Mouse (Mus musculus) layer of hippocampus, adult 8-10 months (tissue): Measurements from ENCODE around the gene Rapgef1. TPM values are rescaled to one million over a fixed set of nuclear protein-coding genes. Genes with fewer than 3 reads are reported as not detected.

Source experiments
- DNase-seq, 2 experiments: peaks; one replicate each; pipeline ENCODE4 v3.0.0; 2022; ENCODE audit warnings: low spot score in 2 of 2
- total RNA-seq, 4 experiments: library from RNA; stranded (reverse); gene quantifications; 2 replicates each; pipeline ENCODE4 v1.2.4; 2022

The Rapgef1 gene
- total RNA-seq, 4 experiments from 2014 or later: 78.8 to 94.5 (median 89.3) TPM

DNA sequence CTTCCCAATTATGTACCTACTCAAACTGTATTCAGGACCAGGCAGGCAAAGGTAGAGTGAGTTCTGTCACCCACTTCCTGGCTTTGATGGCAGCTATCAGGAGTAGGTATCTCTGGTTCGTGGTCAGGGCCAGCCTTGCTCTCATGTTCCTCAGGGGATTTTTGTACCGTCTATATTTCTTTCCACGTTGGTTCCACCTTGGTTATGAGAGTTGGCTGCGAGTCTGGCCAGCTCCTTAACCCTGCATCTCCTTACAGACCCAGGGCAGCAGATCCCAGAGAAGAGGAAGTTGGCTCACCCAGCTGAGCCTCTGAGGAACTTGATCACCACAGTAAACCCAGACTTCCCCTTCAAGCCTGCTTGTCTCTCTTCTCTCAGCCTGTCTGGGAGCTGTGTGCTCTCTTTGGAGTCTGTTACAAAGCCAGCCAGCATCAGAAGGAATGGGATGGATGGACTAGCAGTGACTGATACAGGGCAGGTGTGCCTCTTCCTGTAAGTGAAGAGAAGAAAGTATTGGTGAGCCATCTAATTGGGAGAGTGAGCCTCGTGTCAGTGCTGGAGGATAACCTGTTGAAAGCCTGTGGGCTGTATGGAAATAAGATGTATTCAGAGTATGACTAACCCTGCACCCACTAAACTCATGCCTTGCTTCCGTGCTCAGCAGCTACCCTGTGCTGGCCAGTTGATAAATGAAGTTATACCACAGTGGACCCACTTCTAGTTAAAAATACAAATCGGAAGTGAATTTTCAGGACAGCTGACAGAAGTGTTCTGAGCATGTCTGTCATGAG is 53.4 kb downstream of the Rapgef1 start:
- no peak for DNase-seq

DNA sequence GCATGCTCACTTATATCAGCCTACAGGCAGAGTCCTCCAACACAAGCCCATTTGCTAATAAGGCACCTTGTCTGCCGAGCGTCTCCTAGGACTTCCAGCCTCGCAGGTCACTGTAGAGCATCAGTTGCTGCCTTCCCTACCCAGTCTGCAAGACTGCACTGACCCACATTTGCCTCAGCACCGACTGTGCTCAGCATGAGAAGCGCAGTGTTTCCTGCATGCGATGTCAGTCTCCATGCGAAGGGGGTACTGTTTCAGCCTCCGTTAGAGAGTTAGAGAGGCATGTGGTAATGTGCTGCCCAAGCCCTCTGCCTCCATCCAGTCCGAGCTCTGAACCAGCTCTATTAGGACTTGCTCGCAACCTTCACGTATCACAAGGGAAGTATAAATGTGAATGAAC is 54.6 kb downstream of the Rapgef1 start:
- no peak for DNase-seq

DNA sequence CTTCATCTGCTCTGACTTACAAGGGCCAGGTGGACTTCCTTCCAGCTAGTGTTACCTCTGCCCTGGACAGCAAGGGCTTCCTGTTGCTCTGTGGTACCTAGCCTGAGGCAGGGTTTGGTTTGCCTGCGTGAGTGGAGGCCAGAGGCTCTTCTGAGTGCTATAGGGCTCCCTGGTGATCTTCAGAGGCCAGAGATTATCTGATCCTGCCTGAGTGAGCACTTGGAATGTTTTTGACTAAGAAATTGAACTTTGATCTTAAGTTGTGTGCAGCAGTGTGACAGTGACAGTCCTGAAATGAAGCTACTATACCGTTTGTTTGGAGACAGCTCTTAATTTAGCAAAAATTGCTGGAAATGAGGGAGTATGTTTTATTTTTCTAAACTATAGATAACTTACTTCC is 55.0 kb downstream of the Rapgef1 start:
- no peak for DNase-seq

DNA sequence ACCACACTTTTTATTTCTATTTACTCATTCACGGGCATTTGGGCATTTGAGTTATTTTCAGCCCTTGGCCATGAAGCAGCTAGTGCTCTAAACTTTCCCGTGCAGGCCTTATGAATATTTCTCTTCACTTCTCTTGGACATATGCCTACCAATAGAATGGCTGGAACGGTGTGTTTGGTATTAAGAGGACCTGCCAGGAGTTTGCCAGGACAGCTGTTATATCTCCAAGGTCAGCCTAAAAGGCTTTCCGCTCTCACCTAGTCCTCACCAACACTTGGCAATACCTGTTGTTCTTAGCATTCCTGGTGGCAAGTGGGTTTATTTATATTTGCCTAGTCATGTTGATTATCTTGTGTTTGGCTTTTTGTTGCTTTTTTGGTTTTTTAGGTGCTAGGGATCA is 56.3 kb downstream of the Rapgef1 start:
- no peak for DNase-seq

DNA sequence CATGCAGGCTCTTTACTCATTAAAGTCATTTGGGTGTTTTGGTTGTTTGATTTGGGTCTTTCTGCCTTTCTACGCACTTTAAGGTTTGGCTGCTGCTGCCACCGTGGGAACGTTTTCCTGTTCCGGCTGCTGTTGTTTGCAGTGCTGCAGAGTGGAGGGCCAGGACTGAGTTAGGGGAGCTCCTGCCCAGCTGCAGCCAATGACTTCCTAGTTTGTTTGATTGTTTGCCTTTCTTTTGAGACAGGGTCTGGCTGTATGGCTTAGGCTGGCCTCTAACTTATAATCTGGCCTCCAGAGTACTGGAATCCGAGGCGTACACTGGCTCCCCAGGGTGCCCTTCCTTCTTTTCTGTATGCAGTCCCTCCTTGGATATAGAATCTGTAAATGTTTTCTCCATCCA is 57.0 kb downstream of the Rapgef1 start:
- no peak for DNase-seq

DNA sequence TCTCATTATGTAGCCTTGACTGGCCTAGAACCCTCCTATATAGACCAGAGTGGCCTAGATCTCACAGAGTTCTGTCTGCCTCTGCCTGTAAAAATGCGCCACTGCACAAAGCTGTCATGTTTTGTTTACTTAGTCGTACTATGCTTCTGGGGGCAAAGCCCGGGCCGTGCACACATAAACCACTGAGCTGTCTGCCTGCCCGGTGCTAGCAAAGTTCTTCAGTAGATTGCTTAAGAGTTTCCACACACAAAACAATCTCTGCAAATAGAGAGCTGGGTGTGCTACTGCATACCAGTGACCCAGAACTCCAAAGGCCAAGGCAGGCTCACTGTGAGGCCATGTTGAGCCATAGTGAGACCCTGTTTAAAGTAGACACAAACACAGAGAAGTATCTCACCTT is 58.3 kb downstream of the Rapgef1 start:
- DNase-seq: no peak

DNA sequence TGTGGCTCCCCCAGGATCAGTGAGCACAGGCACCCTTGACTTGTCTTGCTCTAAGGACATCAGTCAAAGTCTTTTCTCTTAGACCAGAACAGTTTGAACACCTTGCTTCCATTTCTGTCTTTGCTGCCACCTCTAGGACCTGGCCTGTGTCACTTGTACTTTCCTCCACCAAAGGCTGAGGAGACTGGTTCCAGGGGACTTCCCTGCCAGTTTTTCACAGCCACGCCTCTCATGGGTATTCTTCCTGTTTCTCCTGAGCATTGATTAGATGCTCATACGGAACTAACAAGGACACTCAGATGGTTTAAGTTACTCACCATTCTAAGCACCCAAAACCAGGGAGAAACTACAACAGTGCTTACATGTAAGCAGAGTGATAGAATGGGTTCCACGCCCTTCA is 59.0 kb downstream of the Rapgef1 start:
- DNase-seq: no peak

DNA sequence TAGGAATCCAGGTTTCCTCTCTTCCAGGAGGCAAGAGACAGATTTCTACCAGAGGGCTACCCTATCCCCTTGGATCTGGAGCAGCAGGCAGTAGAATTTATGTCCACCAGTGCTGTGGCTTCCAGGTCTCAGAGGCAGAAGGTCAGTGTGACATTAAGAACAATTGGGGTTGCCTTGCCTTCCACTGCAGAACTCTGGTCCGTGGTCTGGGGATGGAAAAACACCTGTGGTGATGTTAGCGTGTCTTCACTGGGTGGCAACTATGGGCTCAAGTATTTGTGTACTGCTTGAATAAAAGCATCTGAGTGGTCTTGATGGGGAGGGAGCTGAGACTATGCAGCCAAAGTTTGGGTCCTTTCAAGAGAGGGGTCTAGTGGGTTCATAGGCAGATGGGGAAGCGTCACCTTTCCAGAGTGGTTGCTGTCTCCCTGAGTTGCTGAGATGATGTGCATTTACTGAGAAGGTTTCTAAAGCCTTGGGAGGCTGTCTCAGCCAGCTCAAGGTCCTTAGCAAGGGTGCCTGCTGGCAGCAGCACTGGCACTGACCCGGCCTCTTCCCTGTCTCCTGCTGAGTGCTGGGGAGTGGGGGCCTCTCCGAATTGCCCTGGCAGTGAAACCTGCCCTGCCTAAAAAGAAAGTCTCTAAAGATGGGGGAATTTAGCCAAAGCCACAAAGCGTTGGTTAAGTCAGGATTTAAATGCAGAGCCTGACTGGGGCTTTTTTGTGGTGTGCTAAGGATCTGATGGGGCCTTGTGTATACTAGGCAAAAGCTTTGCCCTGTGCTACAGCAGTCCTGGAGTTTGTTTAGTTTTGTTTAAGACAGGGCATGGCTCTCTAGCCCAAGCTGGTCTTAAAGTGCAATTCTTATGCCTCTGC is 60.4 kb downstream of the Rapgef1 start:
- no peak for DNase-seq

DNA sequence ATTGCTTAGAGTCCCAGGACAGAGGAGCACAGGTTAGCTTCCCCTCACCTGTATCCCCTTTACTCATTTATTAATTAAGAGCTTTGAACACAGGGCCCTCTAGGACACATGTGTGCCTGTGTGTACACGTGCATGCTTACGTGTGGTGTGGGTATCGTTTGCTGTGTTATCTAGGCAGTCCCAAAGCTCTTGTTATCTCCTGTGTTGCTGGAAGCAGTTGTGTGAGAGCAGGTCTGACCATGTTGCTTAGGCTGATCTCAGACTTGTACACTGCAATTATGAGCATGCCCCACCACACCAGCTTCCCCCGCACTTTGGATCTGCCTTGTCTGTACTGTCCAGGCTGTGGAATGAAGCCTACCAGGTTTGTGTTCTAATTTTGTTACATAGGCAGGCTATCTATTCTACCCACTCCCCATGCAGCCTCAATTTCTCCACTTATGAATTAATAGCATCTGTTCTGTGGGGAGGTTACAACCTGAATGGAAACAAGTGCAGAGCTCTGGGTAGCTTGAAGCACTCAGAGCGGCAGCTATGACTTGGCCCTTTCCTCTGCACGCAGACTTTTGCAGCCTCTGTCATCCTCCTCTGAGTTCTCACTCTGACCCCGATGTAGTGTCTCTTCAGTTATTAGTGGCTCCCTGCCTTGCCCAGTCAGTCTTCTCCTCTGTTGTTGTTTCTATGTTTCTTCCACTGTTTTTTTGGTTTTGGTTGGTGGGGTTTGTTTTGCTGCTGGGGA is 63.9 kb downstream of the Rapgef1 start:
- DNase-seq: no peak

DNA sequence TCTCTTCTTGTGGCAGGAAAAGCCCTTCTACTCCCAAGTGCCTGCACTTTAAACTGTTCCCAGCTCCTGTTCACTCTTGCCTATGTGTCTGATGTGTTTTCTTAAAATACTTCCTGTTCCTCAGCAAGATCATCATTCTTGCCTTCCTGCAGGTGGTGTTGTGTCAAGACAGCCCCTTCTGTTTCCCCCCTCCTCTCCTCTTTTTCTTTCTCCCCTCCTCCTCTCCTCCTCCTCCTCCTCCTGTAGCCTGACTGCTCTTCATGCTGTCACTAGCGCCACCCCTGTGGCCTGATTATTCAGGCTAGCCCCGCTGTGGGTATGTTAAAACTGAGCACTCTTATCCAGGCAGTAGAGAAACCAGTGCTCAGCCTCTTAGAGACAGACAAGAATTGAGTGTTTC is 65.0 kb downstream of the Rapgef1 start:
- DNase-seq: no peak

DNA sequence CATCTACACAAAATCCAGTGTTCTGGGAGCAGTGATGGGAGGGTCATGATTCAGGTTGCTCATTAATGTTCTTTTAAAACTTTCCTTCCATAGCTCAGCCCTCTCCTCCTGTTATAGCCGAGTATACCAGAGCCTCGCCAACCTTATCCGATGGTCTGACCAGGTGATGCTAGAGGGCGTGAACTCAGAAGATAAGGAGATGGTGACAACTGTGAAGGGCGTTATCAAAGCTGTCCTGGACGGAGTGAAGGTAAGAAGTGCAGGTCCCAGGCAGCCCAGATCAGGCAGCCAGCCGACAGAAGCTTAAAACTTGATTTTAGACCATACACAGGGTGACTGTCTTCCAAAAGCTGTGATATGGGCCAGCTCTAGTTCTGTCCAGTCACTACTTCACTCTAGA is 69.5 kb downstream of the Rapgef1 start:
- no peak for DNase-seq

DNA sequence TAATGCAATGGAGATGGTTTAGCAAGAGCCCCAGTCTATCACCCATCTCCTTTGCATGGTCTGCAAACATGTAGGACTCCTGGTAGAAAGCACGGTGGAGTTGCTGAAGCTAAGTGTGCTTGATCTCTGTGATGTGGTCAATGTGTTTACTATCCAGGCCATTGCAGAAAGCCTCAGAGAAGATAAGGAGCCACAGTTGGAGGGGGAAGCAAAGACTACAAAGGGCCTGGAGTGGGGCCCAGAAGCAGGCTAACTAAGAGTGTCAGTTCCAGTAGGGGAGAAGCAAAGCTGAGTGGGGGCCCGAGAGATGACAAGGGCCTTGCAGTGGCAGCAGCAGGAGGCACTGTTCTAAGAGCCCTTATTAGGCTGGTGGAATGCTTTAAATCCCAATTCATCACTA is 70.0 kb downstream of the Rapgef1 start:
- DNase-seq: no peak

DNA sequence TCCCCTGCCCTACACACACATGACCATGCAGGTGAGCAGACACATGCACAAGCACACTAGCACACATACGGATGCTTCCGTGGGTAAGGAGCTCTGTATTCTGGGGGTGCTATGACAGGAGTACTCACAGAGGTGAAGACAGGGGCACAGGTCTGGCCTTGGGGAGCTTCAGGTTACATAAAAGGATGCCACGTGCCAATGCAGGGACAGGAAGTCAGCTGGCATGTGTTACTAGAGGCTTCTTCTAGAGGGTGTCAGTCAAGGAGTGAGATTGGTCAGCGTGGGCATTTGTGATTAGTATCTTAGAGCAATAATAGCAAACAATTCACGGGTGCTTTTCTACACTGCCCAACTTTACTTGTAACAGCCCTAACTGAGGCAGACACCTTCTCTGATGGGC is 71.5 kb downstream of the Rapgef1 start:
- no peak for DNase-seq

DNA sequence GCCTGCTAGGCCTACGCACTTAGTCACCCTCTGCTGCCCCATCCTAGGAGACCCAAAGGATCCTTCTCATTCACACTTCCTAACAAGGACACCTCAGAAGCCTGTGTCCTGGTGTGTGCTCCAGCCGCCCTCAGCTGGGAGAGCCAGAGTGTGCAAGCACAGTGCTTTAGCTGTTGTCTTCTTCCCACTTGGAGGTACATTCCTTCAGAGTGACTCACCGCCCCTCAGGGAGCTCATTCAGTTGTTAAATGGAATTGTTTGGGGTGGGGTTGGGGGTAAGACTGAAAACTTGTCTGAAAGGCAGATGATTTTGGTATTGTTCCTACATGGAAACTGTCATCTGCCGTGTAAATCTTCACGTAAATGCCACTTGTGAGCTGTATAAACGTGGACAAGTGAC is 72.0 kb downstream of the Rapgef1 start:
- DNase-seq: no peak

DNA sequence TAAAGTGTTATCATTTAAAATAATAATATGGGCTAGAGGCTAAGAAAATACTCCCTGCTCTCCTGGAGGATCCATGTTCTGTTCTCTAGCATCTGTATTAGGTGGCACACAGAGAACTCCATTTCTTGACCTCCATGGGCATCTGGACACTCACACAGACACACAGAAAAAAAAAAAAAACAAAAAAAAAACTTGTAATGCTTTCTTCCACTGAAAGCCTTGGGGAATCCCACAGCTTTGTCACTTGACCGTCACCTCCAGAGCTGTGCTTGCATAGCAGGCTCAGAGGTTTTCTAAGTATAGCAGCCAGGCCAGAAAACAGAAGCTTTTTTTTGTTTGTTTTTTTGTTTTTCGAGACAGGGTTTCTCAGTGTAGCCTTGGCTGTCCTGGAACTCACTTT is 72.7 kb downstream of the Rapgef1 start:
- no peak for DNase-seq

DNA sequence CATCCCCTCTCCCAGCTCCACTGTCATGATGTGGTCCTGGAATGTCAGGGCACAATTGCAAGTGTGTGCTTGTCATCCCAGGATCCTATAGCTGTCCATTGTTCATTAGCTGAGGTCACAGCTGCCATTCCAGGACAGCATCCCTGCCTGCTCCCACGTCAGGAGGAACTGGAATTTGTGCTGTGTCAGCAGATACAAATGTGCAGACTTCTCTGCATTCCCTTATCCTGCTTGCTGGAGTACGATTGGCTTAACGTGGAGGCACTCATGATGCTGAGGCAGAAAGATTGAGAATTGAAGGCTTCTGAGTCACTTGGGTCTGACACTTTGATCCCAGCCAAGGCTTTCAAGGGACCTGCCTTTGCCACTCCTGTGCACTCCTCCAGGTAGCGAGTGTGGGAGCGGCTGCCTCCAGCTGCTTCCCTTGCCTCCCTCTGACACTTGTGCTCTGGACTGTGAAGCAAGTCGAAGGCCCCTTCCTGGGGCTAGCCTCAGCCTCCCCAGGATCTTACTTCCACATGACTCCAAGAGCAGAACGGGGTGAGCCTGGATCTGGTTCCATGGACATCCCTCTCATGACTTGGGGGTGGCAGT is 76.8 kb downstream of the Rapgef1 start:
- DNase-seq: no peak

DNA sequence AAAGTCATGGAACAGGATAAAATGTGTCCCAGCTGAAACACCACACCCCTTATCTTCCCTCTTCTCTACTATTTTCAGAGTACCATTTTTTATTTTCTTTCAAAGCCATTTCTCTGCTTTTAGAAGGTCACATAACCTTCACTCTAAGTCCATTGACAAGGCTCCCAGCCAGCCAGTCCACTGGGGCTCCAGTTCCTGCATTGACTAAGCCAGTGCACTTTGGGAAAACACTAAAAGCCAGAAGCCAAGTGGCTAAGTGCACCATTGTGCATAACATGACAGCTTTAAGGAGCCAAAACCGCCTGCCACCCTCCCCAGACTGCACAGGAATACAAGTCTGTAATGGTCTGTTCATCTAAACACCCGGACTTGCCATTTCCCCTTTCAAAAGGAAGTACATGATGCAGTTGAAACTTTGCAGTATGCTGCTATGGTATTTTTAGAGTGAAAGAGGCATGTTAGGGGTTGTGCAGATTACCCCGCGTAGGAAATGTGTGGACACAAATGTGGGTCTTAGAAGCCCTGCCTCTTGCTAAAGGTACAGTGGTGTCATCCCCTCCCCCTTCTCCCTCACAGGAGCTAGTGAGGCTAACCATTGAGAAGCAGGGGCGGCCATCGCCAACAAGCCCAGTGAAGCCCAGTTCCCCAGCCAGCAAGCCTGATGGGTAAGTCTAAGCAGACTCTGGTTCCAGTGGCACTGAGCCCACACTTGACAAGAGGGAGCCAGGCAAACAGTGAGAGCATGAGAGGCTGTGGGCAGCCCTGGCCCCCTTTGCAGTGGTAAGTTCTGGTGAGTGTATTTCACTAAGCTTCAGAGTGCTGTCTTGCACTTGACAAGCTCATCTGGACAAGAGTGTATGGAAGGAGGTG is 79.1 kb downstream of the Rapgef1 start:
- no peak for DNase-seq

DNA sequence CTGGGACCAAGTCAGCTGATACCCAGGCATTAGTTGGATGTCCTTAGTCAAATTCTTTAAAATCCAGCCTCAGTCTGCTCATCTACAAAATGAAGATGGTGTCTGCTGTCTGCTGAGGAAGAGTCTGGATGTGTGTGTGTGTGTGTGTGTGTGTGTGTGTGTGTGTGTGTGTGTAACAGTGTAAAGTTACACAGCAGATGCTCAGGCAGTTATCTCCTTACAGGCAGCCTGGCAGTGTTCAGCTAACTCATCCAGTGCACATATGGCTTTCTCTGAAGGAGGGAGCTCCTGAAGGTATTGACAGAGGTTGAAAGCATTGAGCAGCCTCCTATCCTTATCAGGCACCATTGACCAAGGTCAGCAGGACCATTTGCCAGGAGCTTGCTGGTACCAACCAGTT is 81.4 kb downstream of the Rapgef1 start:
- DNase-seq: no peak

DNA sequence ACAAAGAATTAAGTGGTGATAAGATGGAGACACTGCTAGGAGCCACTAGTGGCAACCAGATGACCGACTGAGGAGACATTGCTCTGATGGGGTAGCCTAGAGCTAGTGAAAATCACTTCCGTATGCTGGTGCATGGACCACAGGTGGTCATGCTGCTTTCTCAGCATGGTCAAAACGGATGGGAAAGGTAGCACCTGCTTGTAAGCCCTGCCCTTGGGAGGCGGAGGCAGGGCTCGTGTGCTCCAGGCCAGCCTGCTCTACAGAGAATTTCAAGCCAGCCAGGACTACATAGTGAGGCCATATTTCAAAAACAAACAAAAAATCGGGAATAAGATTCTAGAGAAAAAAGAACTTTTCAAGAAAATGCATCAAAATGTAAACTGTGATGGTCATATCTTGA is 81.9 kb downstream of the Rapgef1 start:
- DNase-seq: no peak

DNA sequence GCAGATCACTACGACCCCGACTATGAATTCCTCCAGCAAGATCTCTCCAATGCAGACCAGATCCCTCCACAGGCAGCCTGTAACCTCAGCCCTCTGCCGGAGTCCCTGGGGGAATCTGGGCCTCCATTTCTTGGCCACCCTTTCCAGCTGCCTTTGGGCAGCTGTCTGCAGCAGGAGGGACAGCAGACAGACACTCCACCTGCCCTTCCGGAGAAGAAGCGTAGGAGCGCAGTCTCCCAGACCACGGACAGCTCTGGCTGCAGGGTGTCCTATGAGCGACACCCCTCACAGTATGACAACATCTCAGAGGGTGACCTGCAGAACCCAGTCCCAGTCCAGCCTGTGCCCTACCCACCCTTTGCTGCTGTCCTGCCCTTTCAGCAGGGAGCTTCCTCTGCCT is 82.7 kb downstream of the Rapgef1 start:
- DNase-seq: no peak
